Mouse (Mus musculus): ENCODE data around the gene Sh3pxd2a.

Gene Sh3pxd2a

DNA sequence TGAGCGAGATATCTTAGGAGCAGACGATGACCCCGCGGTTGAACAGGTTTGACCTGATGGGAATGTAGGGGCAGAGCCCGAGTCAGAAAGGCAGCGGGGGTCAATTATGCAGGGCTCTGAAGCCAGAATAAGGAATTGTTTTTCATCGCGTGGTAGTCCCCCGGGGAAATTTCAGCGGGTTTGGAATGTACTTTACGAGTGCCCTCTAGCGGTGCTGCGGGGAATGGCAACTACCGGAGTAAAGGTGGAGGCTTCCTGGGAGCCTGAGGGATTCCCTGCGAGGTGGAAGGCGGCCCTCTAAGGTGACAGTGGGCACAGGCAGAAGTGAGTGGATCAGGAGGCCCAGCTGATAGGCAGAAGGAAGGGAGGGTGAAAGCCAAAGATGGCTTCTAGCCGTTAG lies 125.0 kb downstream of the Sh3pxd2a start:
- peak; percentile 76 for DNase-seq (ENCODE audit: low read depth, low spot score)

- DNase-seq (ENCODE audit: low read depth, low spot score): no peak
These were observed 125.6 kb downstream of the Sh3pxd2a start for GRCm38 (mm10) chr19:47338396-47339164.

DNA sequence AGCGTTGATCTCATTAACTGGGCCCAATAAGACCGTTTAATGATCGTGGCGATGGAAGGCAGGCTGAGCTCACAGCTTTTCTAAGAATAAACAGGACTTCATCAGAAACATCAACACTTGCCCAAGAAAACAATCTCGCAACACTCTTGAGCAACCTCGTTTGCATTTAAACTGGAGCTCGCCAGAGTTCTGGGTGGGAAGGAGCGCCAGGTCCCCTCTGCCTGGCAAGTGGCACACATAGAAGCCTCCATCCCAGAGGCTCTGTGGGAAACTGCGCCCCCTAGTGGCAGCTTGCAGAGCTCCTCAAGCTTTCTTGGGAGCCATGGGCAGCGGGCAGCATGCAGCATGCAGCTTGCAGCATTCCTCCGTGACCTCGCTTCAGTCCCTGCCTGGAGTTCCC lies 126.5 kb downstream of the Sh3pxd2a start:
- DNase-seq (ENCODE audit: low read depth, low spot score): peak; percentile 88

- DNase-seq (ENCODE audit: low read depth, low spot score): no peak
These were observed 127.0 kb downstream of the Sh3pxd2a start for GRCm38 (mm10) chr19:47337191-47337590.

DNA sequence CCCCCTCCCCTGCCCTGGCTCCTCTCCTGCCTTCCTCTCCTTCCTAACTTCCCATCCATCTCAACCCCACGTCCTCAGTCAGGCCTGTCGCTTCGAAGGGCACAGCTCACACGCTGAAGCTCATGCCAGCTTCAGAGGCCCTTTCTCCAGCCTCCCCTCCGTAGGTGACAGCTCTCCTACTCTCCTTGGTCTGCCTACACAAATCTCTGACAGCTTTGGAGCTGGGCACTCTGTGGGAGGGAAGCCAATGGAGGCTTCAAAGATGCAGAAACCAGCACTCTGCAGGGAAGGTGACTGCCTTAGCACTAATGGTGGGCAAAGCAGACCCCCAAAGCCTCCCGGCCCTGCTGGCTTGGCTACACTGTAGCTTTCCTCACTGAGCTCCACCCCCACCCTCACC lies 128.9 kb downstream of the Sh3pxd2a start:
- DNase-seq (ENCODE audit: low read depth, low spot score): no peak

DNA sequence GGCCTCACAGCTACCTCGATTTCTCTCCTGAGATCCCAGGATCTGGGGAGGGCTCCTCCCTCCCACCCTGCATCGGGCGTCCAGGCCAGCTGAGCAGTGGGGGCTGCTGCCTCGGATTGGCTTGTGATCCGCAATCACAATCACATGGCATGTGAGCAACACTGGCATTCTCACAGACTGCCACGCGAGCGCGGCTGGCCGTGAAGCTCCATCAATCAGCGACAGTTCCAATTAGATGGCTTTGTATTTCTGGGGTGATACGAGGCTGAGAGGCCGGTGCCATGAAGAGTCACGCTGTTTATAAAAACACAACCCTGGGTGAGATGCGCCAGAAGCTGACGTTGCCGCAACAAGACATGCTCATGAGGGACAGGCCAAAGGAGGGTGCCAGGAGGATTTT lies 129.5 kb downstream of the Sh3pxd2a start:
- no peak for DNase-seq (ENCODE audit: low read depth, low spot score)

GRCm38 (mm10) chr19:47330743-47331227 lies 133.4 kb downstream of the Sh3pxd2a start:
- DNase-seq (ENCODE audit: low read depth, low spot score): peak; percentile 94

DNA sequence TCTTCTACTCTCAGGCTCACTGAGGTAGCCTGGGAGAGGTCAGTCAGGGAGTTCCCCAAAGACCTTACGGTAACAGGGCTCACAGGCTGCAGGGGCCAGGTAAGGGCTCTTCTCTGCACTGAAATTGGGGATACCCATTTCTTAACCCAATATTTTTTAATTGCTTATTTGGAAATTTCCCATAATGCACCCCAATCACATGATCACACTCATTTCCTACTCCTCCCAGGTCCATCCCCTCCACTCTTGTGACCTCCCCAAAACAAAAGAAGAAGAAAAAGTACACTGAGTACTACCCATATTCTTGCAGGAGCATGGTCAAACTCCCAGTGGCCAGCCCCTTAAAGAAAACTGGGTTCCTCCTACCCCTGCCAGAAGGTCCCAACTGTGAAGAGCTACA lies 135.1 kb downstream of the Sh3pxd2a start:
- DNase-seq (ENCODE audit: low read depth, low spot score): no peak

DNA sequence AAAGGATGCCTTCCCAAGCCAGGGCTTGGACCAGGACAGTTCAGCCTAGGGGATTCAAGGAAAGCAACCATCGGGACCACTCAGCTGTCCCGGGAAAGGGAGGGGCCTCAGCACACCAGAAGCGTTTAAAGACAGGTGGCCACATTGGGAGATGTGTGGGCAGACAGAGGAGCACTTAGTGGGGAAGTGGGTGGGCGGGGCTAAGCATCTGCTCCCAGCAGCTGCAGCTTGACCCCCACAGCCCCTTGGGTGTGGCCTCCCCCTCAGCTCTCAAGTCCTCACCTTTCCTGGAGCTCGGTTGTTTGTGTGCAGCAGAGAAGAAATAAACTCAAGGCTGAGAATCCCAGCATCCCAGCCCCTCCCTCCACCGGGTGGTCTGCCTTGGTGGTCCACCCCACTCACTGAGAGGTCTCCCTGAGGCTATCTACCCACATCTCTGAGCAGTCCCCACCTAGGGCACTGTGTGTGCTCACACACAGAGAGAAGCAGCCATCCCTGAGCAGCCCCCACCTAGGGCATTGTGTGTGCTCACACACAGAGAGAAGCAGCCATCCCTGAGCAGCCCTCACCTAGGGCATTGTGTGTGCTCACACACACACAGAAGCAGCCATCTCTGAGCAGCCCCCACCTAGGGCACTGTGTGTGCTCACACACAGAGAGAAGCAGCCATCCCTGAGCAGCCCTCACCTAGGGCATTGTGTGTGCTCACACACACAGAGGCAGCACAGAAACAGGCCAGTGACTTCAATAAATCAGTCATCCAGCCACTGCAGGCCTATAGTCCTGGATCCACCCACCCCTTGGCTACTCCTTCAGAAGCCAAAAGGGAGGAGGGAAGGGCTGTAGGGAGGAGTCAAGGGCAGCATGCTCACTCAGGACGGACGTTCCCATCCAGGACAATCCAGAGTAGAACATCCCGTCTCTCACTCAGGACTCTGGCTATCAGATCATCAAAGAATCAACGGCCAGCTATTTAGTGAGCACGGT lies 136.0 kb downstream of the Sh3pxd2a start:
- peak; percentile 91 for DNase-seq (ENCODE audit: low read depth, low spot score)

DNA sequence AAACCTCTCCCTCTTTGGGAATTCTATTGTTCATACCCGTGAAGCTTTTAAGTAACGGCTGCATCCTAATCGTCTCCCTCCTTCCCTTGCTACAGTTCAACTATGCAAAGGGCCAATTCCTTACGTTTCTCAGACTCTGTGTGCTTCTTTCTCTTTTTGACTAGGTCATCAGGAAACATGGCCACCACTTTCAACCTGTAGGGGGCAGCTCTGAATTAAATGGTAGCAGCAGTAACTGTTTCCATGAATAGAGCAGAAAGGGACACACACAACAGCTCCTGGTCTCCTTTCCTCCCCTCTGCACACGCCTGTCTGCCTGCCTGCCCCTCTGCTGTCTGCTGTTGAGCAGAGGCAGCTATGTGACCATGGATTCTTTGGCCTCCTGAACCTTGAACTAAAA lies 138.3 kb downstream of the Sh3pxd2a start:
- DNase-seq (ENCODE audit: low read depth, low spot score): peak; percentile 72

GRCm38 (mm10) chr19:47323096-47323849 lies 140.9 kb downstream of the Sh3pxd2a start:
- DNase-seq (ENCODE audit: low read depth, low spot score): no peak

DNA sequence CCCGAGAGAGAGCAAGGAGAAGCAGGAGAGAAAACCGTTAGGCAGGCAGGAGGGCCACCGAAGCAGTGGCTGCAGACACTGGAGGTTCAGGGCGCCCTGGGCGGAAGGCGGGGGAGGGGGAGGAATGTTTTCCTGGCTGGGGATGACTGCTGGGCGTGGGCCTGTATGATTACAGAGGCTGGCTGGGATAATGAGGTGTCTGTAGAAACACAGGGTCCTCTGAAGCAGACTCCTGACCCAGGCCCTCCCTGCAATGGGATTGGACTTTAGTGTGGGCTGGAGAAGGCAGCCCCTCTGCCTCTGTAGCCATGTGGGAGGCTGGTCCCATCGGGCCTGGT lies 143.9 kb downstream of the Sh3pxd2a start:
- DNase-seq (ENCODE audit: low read depth, low spot score): no peak

GRCm38 (mm10) chr19:47319521-47320330 lies 144.5 kb downstream of the Sh3pxd2a start:
- DNase-seq (ENCODE audit: low read depth, low spot score): no peak

DNA sequence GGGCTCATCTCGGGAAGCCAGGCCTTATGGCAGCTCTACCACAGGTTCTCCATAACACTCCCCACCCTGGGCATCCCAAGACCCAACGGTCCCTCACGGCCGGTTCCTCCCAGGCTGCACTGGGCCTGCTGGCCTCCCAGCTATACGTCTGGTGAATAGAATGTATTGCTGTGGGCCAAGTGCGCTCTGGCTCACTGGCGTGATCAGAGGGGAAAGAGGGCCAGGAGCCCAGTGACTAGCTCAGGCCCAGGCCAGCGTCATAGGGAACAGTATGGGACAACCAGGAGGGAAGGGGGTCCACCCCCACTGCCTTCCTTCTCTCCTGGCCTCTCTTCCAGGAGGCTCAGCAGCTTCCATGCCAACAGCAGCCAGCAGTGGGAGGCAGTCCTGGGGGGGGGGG lies 145.1 kb downstream of the Sh3pxd2a start:
- no peak for DNase-seq (ENCODE audit: low read depth, low spot score)

GRCm38 (mm10) chr19:47317063-47317938 lies 146.9 kb downstream of the Sh3pxd2a start:
- no peak for DNase-seq (ENCODE audit: low read depth, low spot score)

DNA sequence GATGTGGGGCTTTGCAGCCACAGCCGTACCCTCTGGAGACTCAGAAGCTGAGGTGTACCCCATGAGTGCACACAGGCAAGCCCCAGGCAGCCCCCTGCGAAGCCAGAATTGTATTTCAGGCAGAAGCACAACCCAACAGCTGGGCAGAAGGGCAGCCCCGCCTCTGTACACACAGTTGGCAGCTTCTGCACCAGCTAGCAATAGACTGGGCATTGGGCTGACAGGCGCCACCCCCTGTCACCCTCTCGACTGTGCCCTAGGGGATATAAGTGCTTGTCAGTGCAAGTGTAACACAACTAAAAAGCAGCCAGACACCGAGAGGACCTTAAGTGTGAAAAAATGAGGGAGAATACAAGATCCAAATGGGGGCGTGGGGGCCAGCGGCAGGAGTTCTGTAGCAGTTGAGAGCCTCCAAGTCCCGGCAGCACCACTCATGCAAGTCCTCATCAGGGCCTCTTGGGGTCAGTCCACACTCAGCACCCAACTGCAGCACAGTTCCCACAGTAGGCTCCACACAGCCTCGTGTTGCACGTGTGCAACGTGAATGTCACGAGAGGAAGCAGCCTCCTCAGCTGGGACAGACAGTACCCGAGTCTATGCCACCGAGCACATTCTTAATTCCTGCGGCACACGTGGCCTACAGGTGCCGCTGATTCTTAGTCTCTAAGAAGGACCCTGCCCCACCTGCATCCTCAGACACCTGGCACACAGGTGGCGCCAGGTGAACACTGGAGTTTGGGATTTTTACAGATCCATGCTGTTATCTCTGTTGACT lies 147.7 kb downstream of the Sh3pxd2a start:
- DNase-seq (ENCODE audit: low read depth, low spot score): no peak

GRCm38 (mm10) chr19:47315917-47316265 lies 148.3 kb downstream of the Sh3pxd2a start:
- no peak for DNase-seq (ENCODE audit: low read depth, low spot score)

GRCm38 (mm10) chr19:47315091-47315916 lies 148.9 kb downstream of the Sh3pxd2a start:
- DNase-seq (ENCODE audit: low read depth, low spot score): no peak
